Comparison of ENCODE assay signal across 13 mouse cellular contexts in genomic region chr10:31528297-31528984, GRCm38 (mm10).
DNase-seq lines count a peak whose midpoint lies in the region; ATAC-seq and TF ChIP-seq lines count a peak whose summit lies in the region.
"Had no signal": no experiment of that assay in that cellular context is flagged by ENCODE, and none has a peak within 500 bp of the region (broad histone marks: within the 10 kb centered on the region; RNA-seq: fewer than 3 reads in every experiment).

No protein-coding gene starts in this region.

- no peak overlapping the region for H3K27ac ChIP-seq in forebrain, embryonic 12.5 days
- no peak overlapping the region for H3K27ac ChIP-seq in forebrain, embryonic 14.5 days (ENCODE audit: low read depth, low read length)
- no peak overlapping the region for H3K27ac ChIP-seq in embryonic facial prominence, embryonic 10.5 days (replicated peaks)
- H3K27ac ChIP-seq in hindbrain, postnatal 0 days = no peak overlapping the region
- H3K27ac ChIP-seq in neural tube, embryonic 13.5 days (replicated peaks) = no peak overlapping the region
- H3K27ac ChIP-seq: liver, embryonic 15.5 days had no signal

- ATAC-seq in forebrain, embryonic 12.5 days (ENCODE audit: low FRiP score) = peak; percentile 86
- ATAC-seq in forebrain, embryonic 14.5 days = no peak
- ATAC-seq in hindbrain, postnatal 0 days = 0 out of 2 replicates have a peak, but pooled peaks have one; percentile 64
- peak; percentile 53; the same call in 1 of the 2 replicates for ATAC-seq in neural tube, embryonic 13.5 days (ENCODE audit: low read depth)

- no peak for DNase-seq in forebrain, embryonic 14.5 days (ENCODE audit: low spot score)
- DNase-seq in embryonic facial prominence, embryonic 10.5 days (ENCODE audit: low spot score) = peak; percentile 22
- DNase-seq in hindbrain, postnatal 0 days (ENCODE audit: low spot score) = no peak
- DNase-seq in thymus, postnatal 25 days = no peak
- no peak for DNase-seq in urinary bladder, postnatal 14 days (ENCODE audit: low spot score)
- no peak for DNase-seq in left cerebral cortex, postnatal 10 days (ENCODE audit: extremely low spot score in 1 of 2, low spot score in 2 of 2)
- DNase-seq: cerebellum, postnatal 14 days; heart, adult 18-20 months; kidney, adult 2 months; lung, postnatal 36 days had no signal

- H3K4me3 ChIP-seq in forebrain, embryonic 12.5 days (replicated peaks) = no peak overlapping the region
- H3K4me3 ChIP-seq in forebrain, embryonic 14.5 days (ENCODE audit: low read depth, low read length) = no peak overlapping the region
- H3K4me3 ChIP-seq in embryonic facial prominence, embryonic 10.5 days = no peak overlapping the region
- H3K4me3 ChIP-seq in hindbrain, postnatal 0 days (ENCODE audit: low read length) = no peak overlapping the region
- no peak overlapping the region for H3K4me3 ChIP-seq in neural tube, embryonic 13.5 days
- H3K4me3 ChIP-seq: liver, embryonic 15.5 days had no signal

- no peak overlapping the region for H3K9ac ChIP-seq in forebrain, embryonic 12.5 days
- no peak overlapping the region for H3K9ac ChIP-seq in forebrain, embryonic 14.5 days (ENCODE audit: low read length)
- H3K9ac ChIP-seq in hindbrain, postnatal 0 days (replicated peaks; ENCODE audit: low read length) = no peak overlapping the region
- no peak overlapping the region for H3K9ac ChIP-seq in neural tube, embryonic 13.5 days
- H3K9ac ChIP-seq: liver, embryonic 15.5 days had no signal

- WGBS in forebrain, embryonic 12.5 days = 29% methylated on average over 6 of the region's 6 CpGs
- WGBS in forebrain, embryonic 14.5 days = 35% methylated on average over 6 of the region's 6 CpGs
- 35% methylated on average over 6 of the region's 6 CpGs for WGBS in embryonic facial prominence, embryonic 10.5 days
- WGBS in hindbrain, postnatal 0 days = 42% methylated on average over 6 of the region's 6 CpGs
- 39% methylated on average over 6 of the region's 6 CpGs for WGBS in neural tube, embryonic 13.5 days

- no peaks in the 10 kb centered on the region for H3K27me3 ChIP-seq in forebrain, embryonic 12.5 days
- H3K27me3 ChIP-seq in forebrain, embryonic 14.5 days (replicated peaks; ENCODE audit: control insufficient read depth, insufficient read depth, low read length) = no peaks in the 10 kb centered on the region
- H3K27me3 ChIP-seq in embryonic facial prominence, embryonic 10.5 days (replicated peaks; ENCODE audit: low read depth, poor library complexity, severe bottlenecking) = no peaks in the 10 kb centered on the region
- H3K27me3 ChIP-seq in hindbrain, postnatal 0 days (ENCODE audit: insufficient read depth, low read length) = no peaks in the 10 kb centered on the region
- no peaks in the 10 kb centered on the region for H3K27me3 ChIP-seq in neural tube, embryonic 13.5 days
- H3K27me3 ChIP-seq: liver, embryonic 15.5 days had no signal

- H3K4me1 ChIP-seq in forebrain, embryonic 12.5 days = peaks cover 7% of the 10 kb centered on the region
- H3K4me1 ChIP-seq in forebrain, embryonic 14.5 days (ENCODE audit: control insufficient read depth, insufficient read depth, low read length) = no peaks in the 10 kb centered on the region
- H3K4me1 ChIP-seq in embryonic facial prominence, embryonic 10.5 days = peaks cover 13% of the 10 kb centered on the region
- no peaks in the 10 kb centered on the region for H3K4me1 ChIP-seq in hindbrain, postnatal 0 days (ENCODE audit: insufficient read depth, low read length)
- peaks cover 8% of the 10 kb centered on the region; the same call in 1 of the 2 replicates for H3K4me1 ChIP-seq in neural tube, embryonic 13.5 days (replicated peaks)
- H3K4me1 ChIP-seq: liver, embryonic 15.5 days had no signal

- H3K9me3 ChIP-seq in forebrain, embryonic 12.5 days = no peaks in the 10 kb centered on the region
- H3K9me3 ChIP-seq in forebrain, embryonic 14.5 days (replicated peaks; ENCODE audit: control insufficient read depth, low read length) = no peaks in the 10 kb centered on the region
- no peaks in the 10 kb centered on the region for H3K9me3 ChIP-seq in embryonic facial prominence, embryonic 10.5 days
- no peaks in the 10 kb centered on the region for H3K9me3 ChIP-seq in hindbrain, postnatal 0 days (ENCODE audit: low read length)
- H3K9me3 ChIP-seq in neural tube, embryonic 13.5 days = no peaks in the 10 kb centered on the region
- H3K9me3 ChIP-seq: liver, embryonic 15.5 days had no signal

- TF ChIP-seq CTCF in hindbrain, postnatal 0 days (IDR thresholded peaks at IDR 0.05; ENCODE audit: low read depth) = no peak

- H3K36me3 ChIP-seq in forebrain, embryonic 12.5 days (replicated peaks) = no peaks in the 10 kb centered on the region
- H3K36me3 ChIP-seq in forebrain, embryonic 14.5 days (ENCODE audit: control insufficient read depth, insufficient read depth, low read length) = no peaks in the 10 kb centered on the region
- peaks cover 6% of the 10 kb centered on the region; the same call in 1 of the 2 replicates for H3K36me3 ChIP-seq in embryonic facial prominence, embryonic 10.5 days (replicated peaks)
- no peaks in the 10 kb centered on the region for H3K36me3 ChIP-seq in hindbrain, postnatal 0 days (ENCODE audit: insufficient read depth, low read length)
- H3K36me3 ChIP-seq in neural tube, embryonic 13.5 days = 0 out of 2 replicates have a peak, but pooled peaks cover 2% of the 10 kb centered on the region
- H3K36me3 ChIP-seq: liver, embryonic 15.5 days had no signal

- intact Hi-C loops in left cerebral cortex, postnatal 10 days (cut with DNase I) = no loop called here

- no peak overlapping the region for H3K4me2 ChIP-seq in forebrain, embryonic 12.5 days
- H3K4me2 ChIP-seq in forebrain, embryonic 14.5 days (ENCODE audit: low read length) = no peak overlapping the region
- no peak overlapping the region for H3K4me2 ChIP-seq in hindbrain, postnatal 0 days (ENCODE audit: low read depth, low read length)
- H3K4me2 ChIP-seq in neural tube, embryonic 13.5 days = no peak overlapping the region
- H3K4me2 ChIP-seq: liver, embryonic 15.5 days had no signal
